Comparison of ENCODE assay signal across 20 mouse cellular contexts in the genomic region with DNA sequence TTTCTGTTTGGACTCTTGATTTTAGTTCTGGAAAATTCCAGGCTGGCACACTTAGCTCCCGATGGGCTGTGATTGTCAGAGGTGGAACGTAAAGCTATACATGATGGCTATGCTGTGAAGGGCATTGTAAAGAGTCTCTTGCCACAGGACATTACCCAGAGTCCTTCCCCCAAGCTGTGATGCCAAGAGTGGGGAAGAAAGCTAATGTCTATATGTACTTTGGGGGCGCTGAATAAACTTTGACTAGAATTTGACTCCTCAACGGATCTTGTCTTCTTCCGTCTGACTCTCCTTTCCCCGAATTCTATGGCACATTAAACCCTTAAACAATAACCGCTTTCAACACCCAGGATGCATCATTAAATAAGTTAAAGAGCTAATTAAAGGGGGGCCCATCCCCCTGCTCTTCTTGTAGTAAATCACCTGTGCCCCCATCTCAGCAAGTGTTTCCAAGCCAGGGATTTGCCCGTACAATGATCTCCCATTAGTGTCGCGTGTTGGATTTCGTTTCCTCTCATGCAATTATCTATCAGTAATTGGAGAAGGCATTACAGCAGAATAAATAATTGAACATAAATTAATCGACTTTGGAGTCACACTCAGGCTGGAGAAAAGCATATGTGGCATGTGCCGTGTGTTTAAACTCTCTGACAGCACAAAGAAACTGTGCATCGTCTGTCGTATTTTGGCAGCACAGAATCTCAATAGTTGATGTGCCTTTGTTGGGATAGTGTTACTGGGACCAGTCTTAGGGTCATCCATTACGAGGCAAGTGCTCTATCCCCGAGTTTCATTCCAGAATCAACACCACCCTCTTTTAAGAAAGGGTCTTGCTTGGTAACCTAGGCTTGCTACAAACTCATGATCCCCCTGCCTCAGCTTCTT.
"Had no signal": no experiment of that assay in that cellular context is flagged by ENCODE, and none has a peak within 500 bp of the region (broad histone marks: within the 10 kb centered on the region; RNA-seq: fewer than 3 reads in every experiment).

No protein-coding gene starts in this region.

- H3K4me3 ChIP-seq: left cerebral cortex, adult 2 months; limb, embryonic 12.5 days; limb, embryonic 15.5 days; midbrain, embryonic 15.5 days; myocyte had no signal

- H3K4me2 ChIP-seq: limb, embryonic 12.5 days; limb, embryonic 15.5 days; liver, embryonic 11.5 days; lung, embryonic 14.5 days; midbrain, embryonic 15.5 days had no signal

- DNase-seq: kidney, adult 18-20 months; kidney, adult 9 months; layer of hippocampus, postnatal 36 days; left cerebral cortex, postnatal 4 days; liver, postnatal 0 days; lung, embryonic 14.5 days; retina, postnatal 1 day; thymus, adult 18-20 months; thymus, postnatal 36 days had no signal

- H3K9me3 ChIP-seq: limb, embryonic 12.5 days; limb, embryonic 15.5 days; midbrain, embryonic 15.5 days had no signal

- H3K9ac ChIP-seq: limb, embryonic 12.5 days; limb, embryonic 15.5 days; liver, embryonic 14.5 days; liver, postnatal 0 days; lung, embryonic 14.5 days; midbrain, embryonic 15.5 days had no signal

- H3K27me3 ChIP-seq: limb, embryonic 12.5 days; limb, embryonic 15.5 days; midbrain, embryonic 15.5 days had no signal

- H3K36me3 ChIP-seq: limb, embryonic 12.5 days; limb, embryonic 15.5 days; midbrain, embryonic 15.5 days had no signal

- ATAC-seq: inflammation-experienced regulatory T-cells, adult 6 months; intestine, embryonic 16.5 days; liver, postnatal 0 days; lung, postnatal 0 days; midbrain, embryonic 15.5 days had no signal

- H3K27ac ChIP-seq: left cerebral cortex, adult 2 months; limb, embryonic 12.5 days; limb, embryonic 15.5 days; liver, embryonic 14.5 days; macrophage; midbrain, embryonic 15.5 days had no signal

- H3K4me1 ChIP-seq: limb, embryonic 12.5 days; limb, embryonic 15.5 days; midbrain, embryonic 15.5 days had no signal
